Mouse (Mus musculus): ENCODE results near the gene Hlf.

The Hlf gene

DNA sequence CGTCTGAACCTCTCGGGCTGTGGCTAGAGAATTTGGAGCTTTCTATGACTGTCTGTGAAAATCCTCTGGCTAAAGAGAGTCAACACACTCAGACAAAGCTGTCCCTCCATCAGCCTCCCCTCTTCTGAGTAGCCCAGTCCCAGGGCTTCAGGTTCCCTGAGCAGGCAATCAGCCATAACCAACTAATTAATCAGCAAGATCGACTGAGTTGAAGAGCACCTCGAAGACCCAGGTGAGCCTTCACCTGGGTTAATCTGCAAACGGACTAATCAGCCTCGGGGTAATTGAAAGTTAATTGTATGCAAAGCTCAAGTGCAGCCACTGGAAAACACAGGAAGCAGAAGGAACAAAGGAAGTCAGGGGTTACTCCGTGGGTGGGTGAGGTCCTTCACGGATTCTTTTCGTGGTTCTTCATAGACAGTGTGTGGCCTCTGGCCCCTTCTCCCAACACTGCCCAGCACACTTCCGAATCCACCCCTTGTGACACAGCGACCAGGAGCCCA is 19.9 kb downstream of the Hlf start:
- DNase-seq (ENCODE audit: low spot score): no peak

DNA sequence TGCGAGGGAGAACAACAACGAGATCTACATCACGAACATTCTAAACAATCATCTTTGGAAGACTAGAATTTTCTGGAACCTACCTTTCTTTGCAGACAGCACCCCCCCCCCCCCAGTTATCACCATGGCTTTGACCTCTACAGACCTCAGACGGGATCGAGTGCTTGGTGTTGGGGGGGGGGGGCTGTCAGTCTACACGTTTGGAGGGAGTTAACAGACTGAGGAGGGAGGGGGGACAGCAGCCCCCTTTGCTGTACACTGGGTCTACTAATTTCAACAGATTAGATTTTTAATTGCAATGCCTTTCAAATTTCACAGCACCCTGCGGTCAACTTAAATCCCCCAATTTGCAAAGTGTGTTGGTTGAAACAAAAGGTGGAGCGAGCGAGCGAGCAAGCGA is 20.3 kb downstream of the Hlf start:
- no peak for DNase-seq (ENCODE audit: low spot score)

DNA sequence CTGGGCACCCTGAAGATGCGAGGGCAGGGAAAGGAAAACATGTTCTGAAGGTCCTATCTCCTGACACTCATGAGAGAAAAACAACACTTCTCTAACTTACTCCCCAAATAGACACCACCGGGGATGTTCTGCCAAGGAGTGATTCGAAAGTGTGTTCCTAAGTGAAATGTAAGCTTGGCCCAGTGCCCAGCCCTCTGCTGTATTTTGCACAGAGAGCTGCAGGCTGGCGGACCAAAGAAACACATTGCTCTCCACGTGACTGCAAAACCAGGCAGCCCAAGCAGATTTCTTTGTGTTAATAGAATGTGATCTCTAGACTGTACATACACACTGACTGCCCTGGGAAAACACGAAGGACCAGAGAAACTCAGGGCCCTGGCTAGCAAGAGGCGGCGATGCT is 21.1 kb downstream of the Hlf start:
- peak; percentile 91 for DNase-seq (ENCODE audit: low spot score)

DNA sequence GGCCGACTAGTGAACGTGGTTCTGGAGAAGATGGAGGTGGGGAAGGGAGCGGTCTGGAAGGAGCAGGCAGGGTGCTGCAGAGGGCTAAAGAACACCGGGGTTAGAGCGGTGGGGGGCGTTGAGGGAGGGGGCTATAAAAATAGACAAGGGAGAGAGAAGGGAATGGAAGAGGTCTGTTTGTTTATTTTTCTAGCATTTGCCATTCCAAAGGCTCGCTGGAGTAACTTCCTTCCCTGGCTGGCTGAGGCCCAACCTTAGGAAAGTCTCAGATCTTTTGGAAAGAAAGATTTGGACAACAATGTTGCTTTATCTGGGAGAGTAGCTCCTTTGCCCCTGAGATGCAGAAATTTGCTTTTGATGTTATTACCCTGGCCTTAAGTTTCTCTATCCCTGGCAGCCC is 21.6 kb downstream of the Hlf start:
- peak; percentile 23 for DNase-seq (ENCODE audit: low spot score)

DNA sequence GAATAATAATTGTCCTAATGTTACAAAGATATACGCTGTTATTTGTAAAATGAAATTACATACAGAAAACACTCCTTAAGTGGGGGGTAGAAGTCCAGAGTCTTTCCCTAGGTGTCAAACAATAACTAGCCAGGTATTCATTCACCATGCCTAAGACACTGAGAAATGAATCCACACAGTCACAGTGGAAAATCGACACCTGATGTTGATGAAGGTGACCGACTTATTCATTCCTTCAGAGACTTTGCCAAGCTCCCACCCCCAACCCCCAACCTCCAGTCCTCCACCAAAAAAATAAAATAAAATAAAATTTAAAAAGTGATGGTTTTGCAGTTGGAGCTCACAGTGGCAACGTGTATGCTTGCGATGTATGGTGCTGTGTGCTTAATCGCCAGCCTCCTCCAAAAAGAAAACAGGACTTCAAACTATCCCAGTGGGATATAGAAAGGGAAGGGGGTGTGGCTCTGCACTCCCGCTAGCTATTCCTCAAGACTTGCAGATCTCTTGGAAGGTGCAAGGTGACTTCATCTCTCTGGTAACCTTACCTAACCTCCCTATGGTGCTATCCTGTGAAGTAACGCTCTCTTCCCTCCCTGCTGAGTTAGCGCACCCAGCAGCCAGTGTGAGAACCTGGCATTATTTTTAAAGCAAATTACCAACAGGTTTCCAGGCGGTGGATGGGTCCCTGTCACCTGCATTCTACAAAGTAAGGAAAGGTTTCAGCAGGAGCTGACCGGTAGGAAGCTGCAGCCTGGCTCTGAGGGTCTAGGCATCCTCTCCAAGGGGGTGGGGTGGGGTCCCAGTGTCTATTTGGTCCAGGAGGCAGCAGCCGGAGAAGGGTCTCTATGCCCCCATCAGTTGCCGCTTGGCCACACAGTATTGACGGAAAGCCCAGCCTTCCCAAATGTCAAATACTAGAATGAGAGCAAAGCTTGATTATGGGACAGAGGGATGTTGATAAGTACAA is 22.5 kb downstream of the Hlf start:
- no peak for DNase-seq (ENCODE audit: low spot score)

DNA sequence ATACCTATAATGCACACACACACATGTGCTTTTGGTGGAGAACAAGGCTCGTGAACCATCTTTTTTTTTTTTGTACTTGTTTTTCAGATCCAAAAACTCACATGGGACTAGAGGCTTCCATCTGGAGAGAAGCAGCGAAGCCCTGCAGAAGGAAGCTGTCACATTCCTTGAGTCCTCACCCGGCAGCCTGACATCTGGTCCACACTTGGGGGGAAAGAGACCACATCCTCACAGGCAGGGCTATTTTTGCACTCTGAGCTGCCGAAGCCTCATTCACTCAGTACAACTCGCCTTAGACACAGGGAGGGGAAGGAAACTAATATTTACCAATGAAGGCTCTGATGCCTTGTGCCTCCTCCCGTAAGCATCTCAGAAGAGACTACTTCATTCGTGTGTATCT is 25.8 kb downstream of the Hlf start:
- DNase-seq (ENCODE audit: low spot score): no peak

DNA sequence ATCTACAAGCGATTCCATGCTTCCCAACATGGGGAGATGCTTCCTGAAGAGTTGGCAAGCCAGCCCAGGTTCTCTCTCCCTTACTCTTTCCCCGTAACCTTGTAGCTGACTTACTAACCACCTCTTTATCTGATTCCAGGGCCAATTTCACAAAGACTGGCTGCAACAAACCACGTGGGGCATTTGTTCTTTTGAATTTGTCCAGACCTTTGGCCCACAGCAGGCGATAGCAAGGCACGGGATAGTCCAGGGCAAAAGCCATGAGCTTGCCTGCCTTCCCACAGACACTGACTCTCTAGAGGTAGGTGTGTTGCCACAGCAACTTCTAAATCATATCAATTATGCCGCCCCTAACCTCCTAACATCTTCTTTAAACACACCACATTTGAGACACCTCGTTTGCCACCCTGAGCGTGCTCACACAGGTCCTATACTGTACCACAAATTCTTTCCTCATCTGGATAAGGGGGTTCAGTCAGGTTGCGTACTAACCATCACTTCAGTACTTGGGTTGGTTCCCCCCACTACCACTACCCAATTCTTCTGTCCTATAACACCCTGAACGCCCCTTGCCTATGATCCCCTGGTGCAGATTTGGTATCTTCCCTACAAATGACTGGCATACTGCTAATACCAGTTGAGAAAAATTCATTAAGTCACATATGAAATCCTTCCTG is 26.7 kb downstream of the Hlf start:
- DNase-seq (ENCODE audit: low spot score): no peak

DNA sequence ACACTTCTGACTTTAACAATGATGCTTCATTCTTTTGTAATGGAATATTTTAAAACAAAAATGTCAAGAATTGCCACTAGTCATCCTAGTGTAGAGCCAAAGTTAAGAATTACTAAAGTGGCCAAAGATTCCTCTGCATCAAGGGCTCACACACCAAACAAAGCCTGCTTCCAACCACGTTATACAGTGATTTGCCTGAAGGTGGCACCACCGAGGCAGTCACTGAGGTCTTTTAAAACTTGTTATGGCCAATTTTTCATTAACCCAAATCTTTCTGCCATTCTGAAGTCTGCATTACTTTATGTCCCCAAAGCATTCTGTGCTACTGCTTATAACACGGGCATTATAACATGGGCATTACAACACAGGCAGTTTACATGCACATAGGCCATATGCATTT is 27.3 kb downstream of the Hlf start:
- peak; percentile 45 for DNase-seq (ENCODE audit: low spot score)

DNA sequence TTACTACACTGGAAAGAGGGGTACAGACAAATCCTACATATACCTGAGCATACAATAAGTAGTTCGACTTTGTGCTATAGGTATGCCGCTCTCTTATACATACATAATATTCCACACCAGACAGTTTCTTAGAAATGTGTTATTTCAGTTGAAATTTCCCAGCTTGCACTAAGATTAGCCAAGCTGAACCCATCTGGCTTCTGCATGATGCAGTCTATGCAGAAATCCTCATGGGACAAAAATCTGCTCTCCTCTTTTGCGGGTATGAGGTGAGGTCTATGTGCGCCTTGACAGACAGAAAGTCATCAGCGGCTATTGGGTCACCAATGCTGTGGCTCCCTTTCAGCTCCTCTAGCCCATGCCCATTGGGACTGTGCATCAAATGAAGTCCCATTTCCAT is 30.2 kb downstream of the Hlf start:
- DNase-seq (ENCODE audit: low spot score): no peak

DNA sequence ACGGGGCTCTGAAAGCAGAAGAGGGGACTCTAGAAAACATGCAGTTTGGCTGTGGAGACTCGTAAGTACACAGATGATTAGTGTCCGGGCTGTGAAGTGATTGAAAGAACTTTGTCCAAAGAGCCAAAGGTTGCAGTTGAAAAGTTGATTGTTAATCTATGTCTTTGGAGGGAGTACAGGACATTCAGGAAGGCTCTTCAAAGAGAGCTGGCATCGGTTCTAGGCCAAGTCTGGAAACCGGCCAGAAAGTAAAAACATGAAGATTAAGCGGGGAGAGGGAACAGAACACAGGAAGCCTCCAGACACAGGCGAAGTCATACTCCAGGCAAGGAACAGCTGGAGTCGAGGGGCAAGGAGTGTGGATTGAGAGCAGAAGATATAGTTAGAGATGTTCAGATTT is 32.6 kb downstream of the Hlf start:
- peak; percentile 47 for DNase-seq (ENCODE audit: low spot score)

DNA sequence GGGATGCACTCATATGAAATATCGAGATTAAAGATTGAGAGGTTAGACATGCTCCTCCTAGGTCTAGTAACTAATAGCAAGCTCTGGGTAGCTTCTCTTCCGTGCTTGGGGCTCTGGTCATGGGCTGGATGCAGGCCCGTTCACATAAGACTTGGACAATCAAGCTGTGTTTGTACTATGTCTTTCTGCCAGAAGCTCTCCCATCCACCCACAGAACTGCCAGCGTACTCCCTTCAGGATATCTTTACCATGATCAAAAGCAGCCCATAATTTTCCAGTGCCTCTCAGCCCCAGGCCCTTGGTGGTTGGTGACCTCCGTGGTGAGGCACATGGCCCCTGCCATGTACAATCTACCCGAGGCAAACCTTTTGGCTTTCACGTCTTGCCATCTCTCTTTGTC is 33.3 kb downstream of the Hlf start:
- DNase-seq (ENCODE audit: low spot score): no peak

DNA sequence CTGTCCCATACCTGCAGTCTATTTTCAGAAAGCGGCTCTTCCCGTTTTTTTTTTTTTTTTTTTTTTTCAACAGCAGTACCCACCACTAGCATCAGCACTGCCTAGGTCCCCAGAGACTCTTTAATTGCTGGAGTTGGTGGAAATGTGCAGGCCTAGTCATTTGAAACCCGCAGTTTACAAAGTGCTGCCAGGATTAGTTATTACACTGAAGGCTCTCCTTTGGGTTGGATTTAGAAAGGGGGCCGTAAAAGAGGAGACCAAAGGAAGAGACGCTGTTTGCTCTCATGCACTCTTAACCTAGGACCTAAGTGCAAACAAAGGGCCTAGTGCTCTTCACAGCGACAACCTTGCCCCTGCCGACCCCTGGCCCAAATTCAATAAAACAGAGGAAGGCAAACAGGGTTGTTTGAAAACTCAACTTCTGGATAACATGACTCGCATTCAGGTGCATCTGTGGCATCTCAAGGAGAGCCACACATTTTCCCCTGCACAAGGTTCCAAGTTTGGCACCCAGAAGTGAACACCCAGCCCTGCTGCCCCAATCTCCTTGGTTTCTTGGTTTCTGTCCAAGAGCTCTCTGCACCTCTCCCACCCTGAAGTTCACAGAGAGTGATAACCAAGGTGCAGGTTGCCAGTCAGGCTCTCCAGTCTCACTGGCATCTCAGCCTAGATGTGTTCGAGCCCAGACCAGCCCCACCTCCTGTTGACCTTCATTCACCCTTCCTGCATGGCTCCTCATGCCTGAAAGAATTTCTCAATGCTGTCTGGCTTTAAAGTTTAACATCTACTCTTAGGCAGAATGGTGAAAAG is 34.0 kb downstream of the Hlf start:
- no peak for DNase-seq (ENCODE audit: low spot score)

DNA sequence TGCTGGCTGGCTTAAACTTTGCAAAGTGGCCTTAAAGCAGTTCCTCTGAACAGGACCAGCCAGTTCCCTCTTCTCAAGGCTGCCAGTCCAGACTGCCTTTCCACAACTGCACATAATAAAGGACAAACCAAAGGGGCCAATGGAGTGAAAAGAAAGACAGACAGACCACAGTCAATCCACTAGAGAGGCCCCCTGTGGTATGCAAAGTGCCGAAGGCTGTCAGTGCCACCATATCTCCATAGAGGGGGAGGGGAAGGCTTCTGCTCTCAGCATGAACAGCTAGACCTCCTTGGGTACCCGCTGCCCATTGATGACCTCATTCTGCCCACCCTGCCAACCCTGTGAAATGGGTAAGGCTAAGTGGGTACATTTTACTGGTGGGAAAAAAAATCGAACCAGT is 34.7 kb downstream of the Hlf start:
- DNase-seq (ENCODE audit: low spot score): no peak

DNA sequence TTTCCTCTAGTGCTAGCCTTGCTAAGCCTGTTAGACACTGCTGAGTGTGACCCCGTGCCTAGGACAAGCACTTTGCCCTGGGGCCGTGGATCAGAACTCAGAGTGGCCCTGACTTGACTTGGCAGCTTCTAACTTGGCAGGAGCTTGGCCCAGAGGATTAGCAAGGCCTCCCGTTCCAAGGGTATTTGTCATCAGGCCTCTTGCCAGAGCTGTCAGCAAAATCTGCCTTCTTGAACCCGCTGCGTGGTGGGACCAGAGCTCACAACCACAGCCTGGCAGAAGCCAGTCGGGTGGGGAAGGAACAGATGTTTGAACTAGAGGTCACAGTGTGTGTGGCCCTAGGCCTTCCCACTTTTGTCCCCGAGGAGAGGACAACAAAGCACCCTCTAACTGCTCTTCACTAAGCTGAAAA is 35.4 kb downstream of the Hlf start:
- peak; percentile 86 for DNase-seq (ENCODE audit: low spot score)

DNA sequence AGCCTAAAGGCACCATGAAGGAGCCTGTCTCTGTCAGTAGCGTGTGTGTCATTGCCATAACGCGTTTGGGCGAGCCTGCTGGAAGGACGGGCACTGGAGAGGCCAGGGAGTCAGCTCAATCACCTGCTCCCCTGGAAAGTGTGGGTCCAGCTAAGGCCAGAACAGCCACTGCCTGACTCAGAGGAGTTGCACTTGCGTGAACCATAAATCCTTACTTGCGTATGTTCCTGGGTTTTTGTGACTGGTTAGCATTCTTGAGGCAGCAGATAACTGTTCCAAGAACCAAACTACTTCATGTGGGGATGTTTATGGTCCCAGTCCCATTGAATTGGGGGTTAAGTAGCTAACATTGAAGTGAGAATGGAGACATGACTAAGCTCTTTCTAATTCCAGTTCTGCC is 38.0 kb downstream of the Hlf start:
- DNase-seq (ENCODE audit: low spot score): no peak

DNA sequence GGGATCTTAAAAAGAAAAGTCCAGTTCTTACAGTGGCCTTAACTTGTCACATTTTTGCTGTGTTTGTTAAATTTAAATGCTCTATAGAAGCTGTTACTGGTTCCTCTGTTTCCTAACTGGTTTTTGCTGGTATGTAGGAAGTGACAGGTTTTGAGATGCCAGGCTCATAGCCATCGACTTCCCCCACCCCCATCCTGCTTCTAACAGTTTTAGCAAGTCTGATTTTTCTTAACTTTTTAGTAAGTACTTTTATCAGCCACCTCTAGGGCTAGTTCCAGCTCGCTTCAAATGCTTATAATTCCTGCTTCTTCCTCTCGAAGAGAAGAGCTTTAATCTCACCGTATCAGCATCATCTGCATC is 40.6 kb downstream of the Hlf start:
- no peak for DNase-seq (ENCODE audit: low spot score)

DNA sequence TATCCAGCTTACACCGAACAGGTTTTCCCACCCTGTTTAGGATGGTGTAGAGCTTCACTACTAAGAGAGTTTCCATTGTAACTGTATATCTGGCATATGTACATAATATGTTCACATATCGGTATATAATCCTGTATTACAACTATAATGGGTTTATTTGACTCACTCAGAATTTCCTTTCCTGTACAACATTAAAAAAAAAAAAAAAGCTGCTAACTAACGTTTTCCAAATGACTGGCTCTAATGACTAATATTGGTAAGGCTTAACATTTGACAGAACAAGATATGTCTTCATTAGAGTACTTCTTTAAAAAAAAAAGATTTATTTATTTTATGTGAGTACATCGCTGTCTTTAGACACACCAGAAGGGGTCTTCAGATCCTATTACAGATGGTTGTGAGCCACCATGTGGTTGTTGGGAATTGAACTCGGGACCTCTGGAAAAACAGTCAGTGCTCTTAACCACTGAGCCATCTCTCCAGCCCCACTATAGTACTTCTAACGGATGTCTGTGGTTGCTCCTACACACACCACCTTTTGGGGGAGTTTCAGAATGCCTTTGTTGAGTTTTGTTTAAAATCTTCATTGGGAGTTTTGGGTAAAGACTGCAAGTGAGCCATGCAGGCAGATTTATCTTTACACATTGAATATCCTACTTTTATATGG is 41.1 kb downstream of the Hlf start:
- DNase-seq (ENCODE audit: low spot score): no peak

DNA sequence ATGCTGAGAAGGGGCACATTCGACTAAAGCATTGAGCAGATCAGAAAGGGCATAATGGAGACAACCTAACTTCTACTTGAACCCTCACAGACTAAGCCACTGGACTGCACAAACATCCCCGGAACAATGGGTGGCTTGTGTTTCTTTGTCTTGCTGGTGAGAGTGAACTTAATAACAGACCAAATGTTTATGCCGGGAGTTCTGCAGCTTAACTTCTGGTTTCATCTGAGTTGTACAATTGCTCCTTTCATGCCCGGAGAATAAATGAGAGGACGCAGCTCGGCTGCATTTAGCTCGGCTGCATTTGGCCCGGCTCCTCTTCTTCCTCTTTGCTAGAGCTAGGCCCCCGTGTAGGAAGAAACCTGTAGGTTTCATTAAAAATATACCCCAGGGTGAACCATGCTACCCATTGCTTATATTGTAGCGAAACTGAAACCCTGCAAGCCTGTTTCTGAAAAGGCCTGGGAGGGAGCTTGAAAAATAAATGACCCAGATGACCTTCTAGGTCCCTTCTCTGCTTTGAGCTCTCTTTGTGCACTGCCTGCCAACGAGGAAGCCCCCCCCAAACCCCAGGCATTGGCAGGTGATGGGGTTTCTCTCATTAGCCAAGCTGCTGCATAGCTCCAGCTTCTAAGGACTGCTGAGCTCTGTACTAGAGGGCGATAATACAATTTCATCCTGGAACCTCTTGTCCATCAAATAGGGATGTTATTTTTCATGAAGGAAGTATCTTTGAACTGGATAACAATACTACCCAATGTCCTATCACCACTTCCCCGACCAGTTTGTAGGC is 42.8 kb downstream of the Hlf start:
- DNase-seq (ENCODE audit: low spot score): no peak

DNA sequence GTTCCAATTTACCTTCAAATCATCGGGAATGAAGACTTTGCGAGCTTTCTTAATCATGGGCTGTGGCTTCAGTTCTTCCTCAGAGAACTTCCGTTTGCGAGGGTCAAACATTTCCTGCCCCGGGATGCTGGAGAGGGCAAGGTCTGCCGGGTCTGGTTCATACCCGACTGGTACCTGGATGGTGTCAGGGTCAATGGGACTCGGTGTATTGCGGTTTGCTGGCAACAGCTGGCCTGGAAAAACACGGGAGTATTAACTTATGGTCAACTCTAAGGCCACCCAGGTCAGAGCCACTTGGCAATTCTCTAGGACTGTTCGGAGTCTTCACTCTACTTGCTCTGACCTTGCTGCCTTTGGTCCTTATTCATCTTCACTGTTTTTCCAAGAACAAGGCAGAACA is 44.9 kb downstream of the Hlf start:
- DNase-seq (ENCODE audit: low spot score): no peak

DNA sequence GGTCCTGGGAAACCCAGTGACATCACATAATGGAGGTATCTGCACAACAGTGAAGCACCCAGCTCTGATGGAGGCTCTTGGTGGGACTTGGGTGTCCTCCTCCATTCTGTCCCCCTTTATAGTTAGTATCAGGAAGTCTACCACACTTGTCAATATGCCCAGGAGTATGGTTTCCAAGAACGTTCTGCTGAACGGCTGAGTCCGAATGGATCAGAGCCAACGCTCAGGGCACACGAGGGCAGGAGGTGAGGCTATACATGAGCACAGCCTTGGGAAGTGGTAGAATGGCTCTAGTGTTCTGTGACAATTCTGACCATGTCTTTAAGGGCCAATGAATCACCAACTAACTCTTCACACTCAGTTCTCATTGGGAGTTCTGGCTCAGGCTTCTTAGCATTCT is 47.8 kb downstream of the Hlf start:
- DNase-seq (ENCODE audit: low spot score): no peak

DNA sequence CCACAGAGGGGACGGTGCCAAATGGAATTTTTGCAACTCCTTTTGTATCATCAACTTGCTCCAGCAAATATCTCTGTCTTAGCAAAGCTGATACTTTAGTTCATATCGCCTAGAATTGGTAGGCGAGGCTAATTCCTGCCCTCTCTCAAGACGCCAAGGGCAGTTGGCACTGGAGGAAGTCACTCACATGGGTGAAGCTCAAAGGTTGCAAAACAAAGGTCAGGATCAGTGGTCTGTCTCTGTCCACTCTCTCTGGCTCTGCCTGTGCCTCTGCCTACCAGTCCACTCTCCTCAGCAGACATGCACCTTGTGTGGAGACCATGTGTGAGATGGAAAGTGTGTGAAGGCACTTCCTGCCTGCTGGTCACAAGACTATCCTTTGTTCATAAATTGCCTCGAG is 48.4 kb downstream of the Hlf start:
- DNase-seq (ENCODE audit: low spot score): no peak
